ENCODE assay signal across 8 mouse cellular contexts in the genomic region with DNA sequence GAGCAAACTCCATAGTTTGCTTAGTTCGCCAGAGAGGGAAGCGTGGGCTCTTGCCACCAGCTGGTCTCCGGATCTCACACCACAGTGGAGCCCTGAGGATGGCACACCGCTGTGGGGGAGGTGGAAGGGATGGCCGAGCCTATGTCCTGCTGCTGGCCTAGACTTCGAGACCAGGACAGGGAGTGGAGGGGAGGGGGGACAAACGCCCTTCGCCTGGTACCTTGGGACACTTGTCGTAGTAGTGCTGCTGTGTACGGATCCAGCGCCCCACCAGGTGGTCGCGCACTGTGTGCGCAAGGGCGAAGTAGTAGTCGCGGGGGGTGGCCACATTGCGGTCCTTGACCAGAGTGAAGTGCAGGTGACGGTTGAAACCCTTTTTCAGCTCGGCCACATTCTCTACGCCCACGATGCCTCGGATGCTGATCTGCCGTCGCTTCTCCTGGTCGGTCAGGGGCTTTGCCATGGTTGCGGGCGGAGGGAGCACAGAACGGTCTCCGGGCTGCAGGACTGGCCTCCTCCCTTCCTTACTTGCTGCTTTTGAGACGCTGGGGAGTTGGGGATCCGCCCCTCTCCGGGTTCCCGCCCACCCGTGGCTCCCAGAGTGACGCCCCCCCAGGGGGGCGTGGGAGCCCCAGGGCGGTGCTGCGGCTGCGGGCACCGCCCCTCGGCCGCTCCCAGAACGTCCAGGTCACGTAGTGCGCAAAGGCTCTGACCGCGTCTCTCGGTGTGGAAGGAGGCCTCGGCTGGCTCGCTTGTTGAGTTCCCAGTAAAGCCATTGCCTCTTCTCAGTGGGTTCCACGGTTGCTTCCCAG. TPM values are rescaled to one million over a fixed set of nuclear protein-coding genes. Genes with fewer than 3 reads are reported as not detected.
DNase-seq lines count a peak whose midpoint lies in the region; ATAC-seq lines count a peak whose summit lies in the region.

No protein-coding gene starts in this region.

- H3K27ac ChIP-seq in liver, embryonic 15.5 days (replicated peaks) = peak overlapping the region; percentile 89

- peak overlapping the region; percentile 92 for H3K4me2 ChIP-seq in liver, embryonic 15.5 days

- DNase-seq in R1 (ENCODE audit: low read depth, low spot score) = peak; percentile 41
- peak; percentile 87 for DNase-seq in c-Kit-positive CD71-positive TER-119-positive erythroid progenitor cells, embryonic 14.5 days (ENCODE audit: low spot score)
- DNase-seq in gastrocnemius, postnatal 14 days = peak; percentile 80
- DNase-seq in induced T-regulatory cell, adult 2 months (ENCODE audit: low read depth) = peak; percentile 56
- peak; percentile 67 for DNase-seq in neural tube, embryonic 10.5 days (ENCODE audit: extremely low spot score, low spot score)
- DNase-seq in thymus, adult 18-20 months = peak; percentile 58 to 60
- no peak for DNase-seq in cerebellum, adult 18-20 months

- peak overlapping the region; percentile 67 for H3K4me3 ChIP-seq in liver, embryonic 15.5 days (replicated peaks)

- H3K9ac ChIP-seq in liver, embryonic 15.5 days = peak overlapping the region; percentile 85

- intact Hi-C loops in gastrocnemius, postnatal 14 days (cut with DNase I; ENCODE audit: low total_unique reads) = no loop called here

- WGBS in liver, embryonic 15.5 days (ENCODE audit: insufficient replicate concordance) = under 1% methylated on average over 52 of the region's 52 CpGs

- H3K36me3 ChIP-seq in liver, embryonic 15.5 days (replicated peaks) = 0 out of 2 replicates have a peak, but pooled peaks cover 5% of the 10 kb centered on the region

- H3K27me3 ChIP-seq in liver, embryonic 15.5 days = no peaks in the 10 kb centered on the region

- peaks cover 72% of the 10 kb centered on the region for H3K4me1 ChIP-seq in liver, embryonic 15.5 days (replicated peaks)

- ATAC-seq in liver, embryonic 15.5 days (ENCODE audit: insufficient read depth) = peak; percentile 98

- H3K9me3 ChIP-seq in liver, embryonic 15.5 days (replicated peaks) = no peaks in the 10 kb centered on the region

RNA-seq across cellular contexts. Expression of gene Pygl, which starts 4.0 kb away (rescaled TPM):
- total RNA-seq in gastrocnemius, postnatal 14 days (2021) = 1 to 10 TPM; 2.2 to 3.2 TPM
- 85.0 and 106 TPM in 2 replicates for polyA plus RNA-seq in liver, embryonic 15.5 days (2015; fragmentation: Nextera tagmentation; extraction: Ambion mirVana)

Comparison
In these comparisons a context has a peak if more than half of its experiments do, and no peak if none do; other contexts are left out.
1. DNase-seq: peak in R1 (single experiment), c-Kit-positive CD71-positive TER-119-positive erythroid progenitor cells, embryonic 14.5 days (single experiment), gastrocnemius, postnatal 14 days (single experiment), induced T-regulatory cell, adult 2 months (single experiment), neural tube, embryonic 10.5 days (single experiment) and thymus, adult 18-20 months (2 of 2); none in cerebellum, adult 18-20 months (0 of 2).